Mouse (Mus musculus) gastrocnemius, adult 8-10 months (tissue): ENCODE measurements at regions not wholly inside any gene's neighbourhood (a gene's known extent, or its start where the extent isn't known, plus 50 kb on each side); places are given as distances from the start of the nearest gene placed in this dataset.

Source experiments
- DNase-seq, 2 experiments: peaks; one replicate each; pipeline ENCODE4 v3.0.0; 2022; ENCODE audit warnings: low spot score in 2 of 2

- DNase-seq, result no peak
Measured at GRCm38 (mm10) chr14:97170841-97171240, 651.9 kb upstream of the Klhl1 start.

- DNase-seq, result no peak
Measured at GRCm38 (mm10) chr14:97165793-97166192, 646.9 kb upstream of the Klhl1 start.

DNA sequence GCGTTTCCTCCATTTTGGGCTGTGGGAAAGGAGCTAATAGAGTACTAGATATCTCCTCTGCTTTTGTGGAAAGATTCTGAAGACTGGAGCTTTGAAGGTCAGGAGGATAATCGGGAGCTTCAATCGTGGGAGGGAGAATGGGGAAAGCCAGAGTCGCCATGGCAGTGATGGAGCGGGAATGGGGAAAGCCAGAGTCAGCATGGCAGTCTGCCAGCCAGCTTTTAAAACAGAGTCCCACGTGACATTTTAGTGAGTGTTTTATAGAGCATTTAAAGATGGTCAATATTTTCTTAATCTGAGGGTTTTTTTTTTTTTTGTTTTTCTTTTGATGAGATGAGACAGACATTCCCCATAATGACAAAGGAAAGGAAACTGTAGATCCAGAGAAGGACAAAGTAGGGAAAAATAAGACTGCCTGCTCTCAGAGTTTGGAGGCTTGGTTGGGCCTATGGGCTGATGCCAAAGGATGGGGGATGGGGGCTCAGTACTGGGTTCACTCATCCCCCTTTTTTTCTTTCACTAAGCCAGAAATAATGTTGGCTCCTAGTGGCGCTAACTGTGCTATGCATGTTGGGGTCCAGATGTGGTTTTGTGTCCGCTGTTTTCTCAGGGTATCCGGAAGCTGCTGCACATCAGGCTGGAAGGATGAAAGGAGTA, 630.2 kb upstream of the Klhl1 start:
- DNase-seq, result no peak

DNA sequence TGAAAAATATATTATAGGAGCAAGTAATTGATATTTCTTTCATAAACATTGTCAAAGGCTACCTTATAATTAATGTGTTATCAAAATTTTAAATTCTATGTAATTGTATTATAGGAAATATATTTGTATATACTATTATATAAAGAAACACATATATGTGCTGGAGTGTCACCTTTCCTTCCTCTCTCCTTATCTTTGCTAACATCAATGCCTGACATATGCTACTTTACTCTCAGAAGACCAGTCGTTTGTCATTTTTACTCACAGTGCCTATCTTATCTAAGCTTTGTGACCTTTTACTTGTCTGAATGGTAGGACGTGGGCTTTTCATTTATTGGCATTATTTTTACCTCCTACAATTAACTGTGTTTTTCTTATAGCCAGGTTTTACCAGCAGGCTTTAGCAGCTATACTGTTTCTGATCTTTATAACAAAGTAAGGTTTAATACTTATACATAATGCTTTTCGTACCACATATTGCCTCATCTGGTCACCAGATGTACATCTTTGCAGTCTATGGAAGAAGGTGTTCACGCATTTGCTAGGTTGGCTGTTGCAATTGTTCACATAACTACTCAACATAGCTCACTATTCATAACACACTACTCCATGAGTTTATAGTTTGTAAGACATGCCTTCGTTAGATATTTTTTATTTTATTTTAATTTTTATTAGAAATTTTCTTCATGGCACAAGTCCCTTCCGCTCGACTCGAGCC, 597.2 kb upstream of the Klhl1 start:
- DNase-seq, result no peak

DNA sequence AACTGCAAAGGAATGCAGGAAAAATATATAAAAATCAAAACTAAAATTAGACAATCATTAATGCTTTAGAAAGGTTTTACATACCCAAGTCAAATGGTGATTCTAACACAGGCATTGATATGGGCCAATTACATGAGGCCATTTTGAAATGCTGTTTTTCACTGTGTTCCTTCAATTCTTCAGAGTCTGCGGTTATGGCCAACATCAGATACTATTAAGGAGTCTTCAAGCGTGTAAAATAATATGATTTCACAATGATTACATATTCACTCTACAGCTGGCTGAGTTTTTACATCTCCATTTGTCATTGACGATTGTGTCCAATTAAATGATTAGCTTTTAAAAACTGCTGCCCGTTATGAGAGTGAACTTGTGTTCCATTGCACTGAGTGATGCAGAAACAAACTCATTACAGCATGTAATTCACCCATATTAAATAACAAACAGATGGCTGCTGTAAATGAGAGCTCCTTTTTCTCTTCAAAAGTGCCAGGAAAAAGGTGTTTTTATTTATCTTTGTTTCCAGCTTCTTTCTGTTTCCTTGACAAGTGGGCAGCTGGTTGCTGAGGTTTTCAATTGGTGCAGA, 582.3 kb upstream of the Klhl1 start:
- no peak for DNase-seq

GRCm38 (mm10) chr14:97093389-97093788, 574.5 kb upstream of the Klhl1 start:
- DNase-seq, result no peak

DNA sequence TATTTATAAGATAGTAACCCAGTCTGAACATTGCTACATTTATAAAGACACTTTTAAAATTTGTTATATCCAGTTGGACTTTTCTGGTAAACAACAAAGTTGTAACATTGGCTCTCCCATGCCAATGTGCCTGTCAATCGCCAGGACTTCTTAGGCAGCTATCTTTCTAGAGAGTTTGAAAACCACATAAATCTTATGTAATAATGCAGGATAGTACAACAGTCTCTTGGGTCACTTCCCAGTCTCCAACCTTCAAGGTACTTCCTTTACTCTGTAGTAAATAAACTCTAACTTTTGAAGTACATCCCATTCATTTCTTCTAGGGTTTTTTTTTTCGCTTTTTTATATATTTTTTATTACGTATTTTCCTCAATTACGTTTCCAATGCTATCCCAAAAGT, 570.0 kb upstream of the Klhl1 start:
- no peak for DNase-seq

GRCm38 (mm10) chr14:97087346-97087745, 568.4 kb upstream of the Klhl1 start:
- DNase-seq, result no peak

GRCm38 (mm10) chr14:97086363-97087309, 567.7 kb upstream of the Klhl1 start:
- no peak for DNase-seq

- no peak for DNase-seq
Measured at GRCm38 (mm10) chr14:97074808-97075207, 555.9 kb upstream of the Klhl1 start.

DNA sequence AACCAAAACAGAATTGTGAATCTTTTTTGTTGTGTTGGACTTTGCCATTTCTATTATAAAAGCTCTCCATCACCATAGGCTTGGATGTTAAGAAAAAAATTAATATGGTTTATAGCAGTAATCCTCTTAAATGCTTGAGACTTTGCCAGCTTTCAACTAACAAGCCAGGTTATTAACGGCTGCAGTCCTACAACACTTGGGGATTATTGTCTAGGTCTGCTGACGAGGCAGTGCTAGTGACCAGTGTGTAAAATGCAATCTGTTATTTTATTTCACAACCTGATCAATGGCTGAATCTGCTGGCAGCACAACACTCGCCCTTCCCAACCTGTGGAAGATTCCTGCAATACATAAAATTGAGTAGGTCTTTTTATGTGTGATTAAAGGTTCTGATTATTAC, 549.9 kb upstream of the Klhl1 start:
- DNase-seq, result no peak

- no peak for DNase-seq
Measured at GRCm38 (mm10) chr14:97068313-97068712, 549.4 kb upstream of the Klhl1 start.

GRCm38 (mm10) chr14:97045321-97045720, 526.4 kb upstream of the Klhl1 start:
- DNase-seq, result no peak

- no peak for DNase-seq
Measured at GRCm38 (mm10) chr14:97039850-97040249, 520.9 kb upstream of the Klhl1 start.

DNA sequence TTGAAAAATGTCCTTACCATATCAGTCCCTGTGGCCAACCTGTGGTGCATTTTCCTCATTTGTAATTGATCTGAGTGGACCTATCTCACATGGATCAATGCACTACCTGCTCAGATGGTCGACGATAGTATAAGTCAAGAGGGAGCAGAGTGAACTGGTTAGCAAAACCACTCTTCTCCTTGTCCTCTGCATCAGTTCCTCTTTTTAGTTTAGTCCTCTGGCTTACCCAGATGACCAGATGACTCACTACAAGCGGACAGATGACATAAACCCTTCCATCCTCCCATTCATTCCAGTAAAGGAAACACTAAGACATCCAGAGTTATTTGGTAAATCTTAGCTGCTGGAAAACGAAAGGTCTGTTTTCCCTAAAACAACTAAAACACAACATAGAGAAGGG, 509.6 kb upstream of the Klhl1 start:
- DNase-seq, result no peak

GRCm38 (mm10) chr14:97006294-97006693, 487.4 kb upstream of the Klhl1 start:
- DNase-seq, result no peak

- no peak for DNase-seq
Measured at GRCm38 (mm10) chr14:96995081-96995480, 476.2 kb upstream of the Klhl1 start.

GRCm38 (mm10) chr14:96990542-96991162, 471.8 kb upstream of the Klhl1 start:
- no peak for DNase-seq

- DNase-seq, result no peak
Measured at GRCm38 (mm10) chr14:96963074-96963447, 444.2 kb upstream of the Klhl1 start.

GRCm38 (mm10) chr14:96962426-96963073, 443.6 kb upstream of the Klhl1 start:
- no peak for DNase-seq

DNA sequence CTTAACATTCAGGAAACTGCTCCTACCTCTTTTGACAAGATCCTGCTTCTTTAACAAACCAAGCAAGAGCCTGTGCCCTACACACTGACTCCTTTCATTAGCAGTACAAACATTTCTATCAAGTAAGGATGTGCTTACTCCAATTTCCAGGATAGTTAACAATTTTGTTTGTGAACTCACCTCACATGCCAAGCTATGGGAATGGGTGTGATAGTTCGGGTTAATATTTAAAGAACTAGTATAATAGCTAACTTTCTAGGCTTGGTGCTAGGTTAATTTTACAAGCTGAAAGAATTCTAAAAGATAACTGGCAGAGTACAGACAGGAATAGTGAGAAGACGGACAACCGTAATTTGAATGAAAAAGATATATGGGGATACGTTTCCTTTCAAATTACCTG, 437.2 kb upstream of the Klhl1 start:
- DNase-seq, result no peak
